Comparison of ENCODE assay signal across 8 mouse cellular contexts in genomic region chr1:165691516-165691915, GRCm38 (mm10). TPM values are rescaled to one million over a fixed set of nuclear protein-coding genes. Genes with fewer than 3 reads are reported as not detected.
A peak's percentile ranks its signal among the peaks of the same experiment; 100 is the strongest.
DNase-seq lines count a peak whose midpoint lies in the region; ATAC-seq and TF ChIP-seq lines count a peak whose summit lies in the region.

No protein-coding gene starts in this region.

- peak overlapping the region; percentile 6; the same call in 1 of the 2 replicates for H3K4me3 ChIP-seq in heart, adult 2 months
- H3K4me3 ChIP-seq in kidney, embryonic 16.5 days (ENCODE audit: low read length) = no peak overlapping the region
- peak overlapping the region; percentile 79 for H3K4me3 ChIP-seq in megakaryocyte, embryonic 14.5 days (replicated peaks)

- peaks cover 56% of the 10 kb centered on the region for H3K4me1 ChIP-seq in heart, adult 2 months (ENCODE audit: control insufficient read depth, insufficient read depth, low read length)
- H3K4me1 ChIP-seq in kidney, embryonic 16.5 days (ENCODE audit: insufficient read depth, low read length) = peaks cover 82% of the 10 kb centered on the region
- peaks cover 87% of the 10 kb centered on the region for H3K4me1 ChIP-seq in megakaryocyte, embryonic 14.5 days

- H3K27me3 ChIP-seq in heart, adult 2 months (ENCODE audit: control insufficient read depth, insufficient read depth, low read length) = no peaks in the 10 kb centered on the region
- no peaks in the 10 kb centered on the region for H3K27me3 ChIP-seq in kidney, embryonic 16.5 days (ENCODE audit: insufficient read depth, low read length)
- peaks cover 16% of the 10 kb centered on the region for H3K27me3 ChIP-seq in megakaryocyte, embryonic 14.5 days (replicated peaks)

- peak; percentile 71 to 83 for DNase-seq in heart, adult 2 months
- DNase-seq in heart, adult 8-10 months (ENCODE audit: low spot score) = no peak
- no peak for DNase-seq in ovary, adult 18-20 months (ENCODE audit: low spot score)
- no peak for DNase-seq in cerebellum, adult 11 months

- H3K9ac ChIP-seq in heart, adult 2 months (ENCODE audit: low read depth, low read length) = peak overlapping the region; percentile 44
- no peak overlapping the region for H3K9ac ChIP-seq in kidney, embryonic 16.5 days (replicated peaks; ENCODE audit: low read length)

- TF ChIP-seq EP300 in heart, adult 2 months (IDR thresholded peaks at IDR 0.05; ENCODE audit: insufficient read depth, low read depth, low read length) = peak; percentile 72

- WGBS in heart, adult 2 months = 8% methylated on average over 3 of the region's 3 CpGs
- WGBS in kidney, embryonic 16.5 days = 28% methylated on average over 3 of the region's 3 CpGs

- intact Hi-C loops in heart, adult 2 months (cut with DNase I) = no loop called here

- H3K4me2 ChIP-seq in kidney, embryonic 16.5 days (replicated peaks; ENCODE audit: low read depth, low read length) = no peak overlapping the region

- peak overlapping the region; percentile 71 for H3K27ac ChIP-seq in heart, adult 2 months
- peak overlapping the region; percentile 56 for H3K27ac ChIP-seq in kidney, embryonic 16.5 days (ENCODE audit: low read length)

- H3K79me2 ChIP-seq in heart, adult 2 months (replicated peaks; ENCODE audit: control insufficient read depth, insufficient read depth, low read length) = peaks cover 3% of the 10 kb centered on the region

- no peaks in the 10 kb centered on the region for H3K9me3 ChIP-seq in kidney, embryonic 16.5 days (ENCODE audit: low read length)
- H3K9me3 ChIP-seq in megakaryocyte, embryonic 14.5 days = no peaks in the 10 kb centered on the region

- ATAC-seq in granulocyte monocyte progenitor cell, adult 5-6 weeks (replicated peaks; ENCODE audit: poor library complexity, severe bottlenecking) = peak; percentile 94
- ATAC-seq in kidney, embryonic 16.5 days (ENCODE audit: low FRiP score, low TSS enrichment) = peak; percentile 60
- ATAC-seq in cerebellum, adult (ENCODE audit: insufficient number of reproducible peaks, low FRiP score, low TSS enrichment) = no peak

- H3K36me3 ChIP-seq in heart, adult 2 months (ENCODE audit: control insufficient read depth, insufficient read depth, low read length) = peaks cover 76% of the 10 kb centered on the region
- no peaks in the 10 kb centered on the region for H3K36me3 ChIP-seq in kidney, embryonic 16.5 days (ENCODE audit: insufficient read depth, low read length)
- H3K36me3 ChIP-seq in megakaryocyte, embryonic 14.5 days (replicated peaks; ENCODE audit: low read length) = no peaks in the 10 kb centered on the region

- TF ChIP-seq CTCF in heart, adult 2 months (IDR thresholded peaks at IDR 0.05) = peak; percentile 24; the same call in 1 of the 2 replicates

- TF ChIP-seq POLR2A in heart, adult 2 months (IDR thresholded peaks at IDR 0.05; ENCODE audit: insufficient read depth, low read depth, low read length) = peak; percentile 51

RNA-seq across cellular contexts. Expression of gene Rcsd1, which starts 18.0 kb away (rescaled TPM):
- 10 to 100 TPM; 68.7 to 81.5 TPM for total RNA-seq in heart, adult 2 months (2021)
- 57.2 and 86.2 TPM in 2 replicates for polyA plus RNA-seq in heart, adult 2 months (2012; rRNA removed)
- total RNA-seq in heart, adult 8-10 months (2022) = 10 to 100 TPM; 64.0 to 99.3 (median 73.2) TPM
- 68.0 and 79.0 TPM in 2 replicates for total RNA-seq in granulocyte monocyte progenitor cell, adult 5-6 weeks (2014; fragmentation: Nextera tagmentation)
- total RNA-seq in granulocyte monocyte progenitor cell, adult 5-6 weeks (2017) = 99.9 and 116 TPM in 2 replicates
- 54.9 and 61.4 TPM in 2 replicates for polyA plus RNA-seq in kidney, embryonic 16.5 days (2015; fragmentation: Nextera tagmentation; extraction: Ambion mirVana)
- polyA plus RNA-seq in megakaryocyte, embryonic 14.5 days (2012; ENCODE audit: insufficient read depth, low replicate concordance) = 0.43 and 11.0 TPM in 2 replicates

RNA-seq across cellular contexts. Expression of gene Mpzl1, which starts 57.2 kb away (rescaled TPM):
- 10 to 100 TPM; 15.1 to 19.7 TPM for total RNA-seq in heart, adult 2 months (2021)
- polyA plus RNA-seq in heart, adult 2 months (2012; rRNA removed) = 18.3 and 25.6 TPM in 2 replicates
- total RNA-seq in heart, adult 8-10 months (2022) = 10 to 100 TPM; 12.3 to 13.6 (median 12.4) TPM
- total RNA-seq in granulocyte monocyte progenitor cell, adult 5-6 weeks (2014; fragmentation: Nextera tagmentation) = 0.98 and 20.5 TPM in 2 replicates
- 0.41 and 0.73 TPM in 2 replicates for total RNA-seq in granulocyte monocyte progenitor cell, adult 5-6 weeks (2017)
- polyA plus RNA-seq in kidney, embryonic 16.5 days (2015; fragmentation: Nextera tagmentation; extraction: Ambion mirVana) = 221 and 236 TPM in 2 replicates
- 0.53 TPM in 1 of 2 replicates, not detected in the other for polyA plus RNA-seq in megakaryocyte, embryonic 14.5 days (2012; ENCODE audit: insufficient read depth, low replicate concordance)

Comparison
In these comparisons a context has a peak if more than half of its experiments do, and no peak if none do; other contexts are left out.
1. DNase-seq: peak in heart, adult 2 months (2 of 2); none in heart, adult 8-10 months (single experiment), ovary, adult 18-20 months (single experiment) and cerebellum, adult 11 months (single experiment).